Mouse (Mus musculus): ENCODE data around the gene Ap4b1. TPM values are rescaled to one million over a fixed set of nuclear protein-coding genes. Genes with fewer than 3 reads are reported as not detected.
"Not testable (repeated sequence)": the region's sequence is repeated elsewhere in the genome, so short reads cannot be mapped to it uniquely, and the experiment has no call there.

The Ap4b1 gene
- polyA plus RNA-seq, 1 experiment from 2014 or later, result 18.7 TPM

- ATAC-seq, result no peak
- no peaks in the 10 kb centered on the region for H3K27me3 ChIP-seq (replicated peaks)
- peak overlapping the region; percentile 15; the same call in 1 of the 2 replicates for H3K4me2 ChIP-seq
- no peaks in the 10 kb centered on the region for H3K9me3 ChIP-seq (replicated peaks)
- peaks cover 28% of the 10 kb centered on the region for H3K36me3 ChIP-seq
- H3K4me3 ChIP-seq, result no peak overlapping the region
- H3K4me1 ChIP-seq, result peaks cover 90% of the 10 kb centered on the region
- 0 out of 2 replicates have a peak overlapping the region, but pooled peaks have one; percentile 6 for H3K27ac ChIP-seq
- 0 out of 2 replicates have a peak overlapping the region, but pooled peaks have one; percentile 20 for H3K9ac ChIP-seq
- WGBS (ENCODE audit: insufficient replicate concordance), result 52% methylated on average over 4 of the region's 4 CpGs
Measured at GRCm38 (mm10) chr3:103782844-103783609, 26.3 kb upstream of the Ap4b1 start.

GRCm38 (mm10) chr3:103787225-103787624 lies 22.1 kb upstream of the Ap4b1 start:
- H3K27ac ChIP-seq, result peak overlapping the region; percentile 52; the same call in 1 of the 2 replicates
- peak overlapping the region; percentile 28 for H3K4me2 ChIP-seq

DNA sequence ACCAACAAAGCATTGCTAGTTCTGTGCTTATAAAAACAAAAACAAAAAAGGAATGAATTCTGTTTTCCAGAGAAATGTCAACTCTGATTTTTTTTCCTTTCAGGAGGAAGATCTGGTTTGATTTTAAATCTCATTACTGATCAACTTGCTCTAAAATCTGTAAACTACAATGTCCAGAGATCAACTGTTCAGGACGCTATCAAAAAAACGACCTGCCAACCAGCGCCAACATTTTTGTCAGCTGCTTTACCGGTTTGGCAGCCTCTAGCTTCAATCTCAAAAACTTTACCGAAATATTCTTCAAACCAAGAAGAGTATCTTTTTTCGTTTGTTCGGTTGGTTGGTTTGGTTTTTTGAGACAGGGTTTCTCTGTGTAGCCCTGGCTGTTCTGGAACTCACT lies 20.2 kb upstream of the Ap4b1 start:
- Histone ChIP-seq H3K4me3 (peak overlapping the region; percentile 98), H3K9me3 (replicated peaks) (no peaks in the 10 kb centered on the region), H3K4me1 (peaks cover 82% of the 10 kb centered on the region), H3K27ac (peak overlapping the region; percentile 91), H3K36me3 (peaks cover 21% of the 10 kb centered on the region), H3K4me2 (peak overlapping the region; percentile 73), H3K27me3 (replicated peaks) (no peaks in the 10 kb centered on the region), H3K9ac (peak overlapping the region; percentile 100)
- no peak for ATAC-seq
- 73% methylated on average over 7 of the region's 7 CpGs for WGBS (ENCODE audit: insufficient replicate concordance)

More at GRCm38 (mm10) chr3:103787225-103787624, 22.1 kb upstream of the Ap4b1 start:
- Histone ChIP-seq H3K27me3 (replicated peaks) (no peaks in the 10 kb centered on the region), H3K9ac (0 out of 2 replicates have a peak overlapping the region, but pooled peaks have one; percentile 7), H3K9me3 (replicated peaks) (no peaks in the 10 kb centered on the region), H3K36me3 (peaks cover 25% of the 10 kb centered on the region), H3K4me1 (peaks cover 82% of the 10 kb centered on the region), H3K4me3 (peak overlapping the region; percentile 13; the same call in 1 of the 2 replicates)
- ATAC-seq, result no peak
- WGBS (ENCODE audit: insufficient replicate concordance), result 50% methylated on average over 7 of the region's 7 CpGs

GRCm38 (mm10) chr3:103789891-103790345 lies 19.4 kb upstream of the Ap4b1 start:
- peak; percentile 28; the same call in 1 of the 2 replicates for ATAC-seq

DNA sequence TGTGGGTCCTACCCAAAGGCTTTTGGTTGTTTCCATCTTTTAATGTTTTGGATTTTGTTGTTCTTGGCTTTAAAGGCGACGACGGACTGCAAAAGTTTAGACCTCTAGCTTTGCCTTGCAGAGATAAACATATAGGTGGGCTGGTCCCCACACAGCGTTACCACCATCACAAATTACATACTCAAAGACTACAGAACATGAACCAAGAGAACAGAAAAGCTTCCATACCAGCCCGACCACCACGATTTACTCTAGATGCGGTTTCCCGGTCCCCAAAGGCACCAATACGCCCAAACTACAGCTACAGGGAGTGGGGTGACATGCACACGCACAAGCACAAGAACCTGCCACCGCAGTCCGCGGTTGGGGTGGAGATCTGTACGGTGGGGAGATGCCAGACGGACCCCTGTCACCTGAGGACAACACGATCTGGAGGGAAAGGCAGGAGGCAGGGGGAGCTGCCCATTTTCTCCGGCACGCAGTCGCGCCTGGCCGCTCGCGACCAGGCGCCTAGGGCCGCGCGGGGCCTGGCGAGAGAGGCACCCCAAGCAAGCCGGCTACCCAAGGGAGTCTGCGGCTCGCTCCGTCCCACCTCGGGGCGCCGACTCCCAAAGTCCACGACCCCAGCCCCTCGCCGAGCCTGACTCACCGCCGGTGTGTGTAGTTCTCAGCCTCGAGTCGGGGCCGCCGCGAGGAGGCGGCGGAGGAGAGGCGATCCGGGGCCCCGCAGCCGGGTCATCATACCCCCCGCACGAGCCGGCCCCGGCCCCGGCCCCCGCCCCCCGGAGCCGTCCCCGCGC lies 18.8 kb upstream of the Ap4b1 start:
- peak overlapping the region; percentile 98 for H3K4me3 ChIP-seq
- H3K9me3 ChIP-seq (replicated peaks), result no peaks in the 10 kb centered on the region
- H3K36me3 ChIP-seq, result peaks cover 14% of the 10 kb centered on the region
- no peaks in the 10 kb centered on the region for H3K27me3 ChIP-seq (replicated peaks)
- WGBS (ENCODE audit: insufficient replicate concordance), result under 1% methylated on average over 55 of the region's 61 CpGs
- peak overlapping the region; percentile 100 for H3K9ac ChIP-seq
- peak; percentile 67 for ATAC-seq
- peak overlapping the region; percentile 73 for H3K4me2 ChIP-seq
- H3K27ac ChIP-seq, result peak overlapping the region; percentile 91
- H3K4me1 ChIP-seq, result peaks cover 75% of the 10 kb centered on the region

More at GRCm38 (mm10) chr3:103789891-103790345, 19.4 kb upstream of the Ap4b1 start:
- H3K4me1 ChIP-seq, result peaks cover 81% of the 10 kb centered on the region
- peaks cover 14% of the 10 kb centered on the region for H3K36me3 ChIP-seq
- WGBS (ENCODE audit: insufficient replicate concordance), result under 1% methylated on average over 14 of the region's 14 CpGs
- peak overlapping the region; percentile 100 for H3K9ac ChIP-seq
- H3K27ac ChIP-seq, result peak overlapping the region; percentile 91
- H3K4me3 ChIP-seq, result peak overlapping the region; percentile 98
- no peaks in the 10 kb centered on the region for H3K27me3 ChIP-seq (replicated peaks)
- no peaks in the 10 kb centered on the region for H3K9me3 ChIP-seq (replicated peaks)
- H3K4me2 ChIP-seq, result peak overlapping the region; percentile 73

- Histone ChIP-seq H3K9me3 (replicated peaks) (no peaks in the 10 kb centered on the region), H3K4me1 (peaks cover 70% of the 10 kb centered on the region), H3K27me3 (replicated peaks) (no peaks in the 10 kb centered on the region), H3K4me3 (peak within 1 kb of the TSS; percentile 98), H3K4me2 (peak within 1 kb of the TSS; percentile 73), H3K36me3 (peaks cover 12% of the 10 kb centered on the region), H3K27ac (peak within 1 kb of the TSS; percentile 91), H3K9ac (peak within 1 kb of the TSS; percentile 100)
- ATAC-seq, result peak; percentile 90
- 7% methylated on average over 49 of the region's 49 CpGs for WGBS (ENCODE audit: insufficient replicate concordance)
Measured at GRCm38 (mm10) chr3:103791230-103792110, 17.9 kb upstream of the Ap4b1 start, which contains the start of gene Hipk1. TSS of gene Hipk1 (minus strand) at chr3:103791563.

GRCm38 (mm10) chr3:103792111-103792406 lies 17.3 kb upstream of the Ap4b1 start:
- Histone ChIP-seq H3K27ac (peak overlapping the region; percentile 91), H3K4me1 (peaks cover 70% of the 10 kb centered on the region), H3K4me3 (peak overlapping the region; percentile 98), H3K9ac (peak overlapping the region; percentile 100), H3K4me2 (peak overlapping the region; percentile 73)
- not testable (repeated sequence) for H3K27me3 ChIP-seq (replicated peaks); ATAC-seq; H3K9me3 ChIP-seq (replicated peaks); H3K36me3 ChIP-seq
- 61% methylated on average over 5 of the region's 5 CpGs for WGBS (ENCODE audit: insufficient replicate concordance)

- Histone ChIP-seq H3K9ac (no peak overlapping the region), H3K4me1 (peaks cover 70% of the 10 kb centered on the region), H3K4me2 (peak overlapping the region; percentile 73; the same call in 1 of the 2 replicates), H3K9me3 (replicated peaks) (no peaks in the 10 kb centered on the region), H3K4me3 (no peak overlapping the region), H3K27me3 (replicated peaks) (no peaks in the 10 kb centered on the region), H3K36me3 (peaks cover 5% of the 10 kb centered on the region; the same call in 1 of the 2 replicates), H3K27ac (peak overlapping the region; percentile 91)
- WGBS (ENCODE audit: insufficient replicate concordance), result 75% methylated on average over 1 of the region's 1 CpGs
- ATAC-seq, result no peak
Measured at GRCm38 (mm10) chr3:103792566-103792965, 16.8 kb upstream of the Ap4b1 start.

DNA sequence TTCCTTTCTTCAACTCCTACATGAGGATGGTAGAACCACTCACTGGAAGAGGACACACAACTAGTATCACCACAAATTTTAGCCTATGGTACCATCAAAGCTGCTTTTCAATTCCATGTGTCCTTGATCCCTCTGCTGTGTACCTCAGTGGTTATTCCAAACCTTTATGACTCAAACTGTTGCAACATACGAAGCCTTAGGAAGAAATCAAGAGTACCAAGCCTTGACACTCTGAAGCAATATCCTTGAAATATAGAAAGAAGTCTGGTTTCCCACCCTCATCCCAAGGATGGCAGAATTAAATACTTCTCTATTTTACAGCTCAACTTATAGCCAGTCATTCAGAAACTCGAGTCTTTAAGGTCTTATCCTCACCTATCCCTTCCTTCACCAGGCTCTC lies 12.9 kb upstream of the Ap4b1 start:
- peak overlapping the region; percentile 21; the same call in 1 of the 2 replicates for H3K27ac ChIP-seq

GRCm38 (mm10) chr3:103799507-103799906 lies 9.8 kb upstream of the Ap4b1 start:
- Histone ChIP-seq H3K27ac (peak overlapping the region; percentile 94), H3K27me3 (replicated peaks) (no peaks in the 10 kb centered on the region), H3K36me3 (peaks cover 35% of the 10 kb centered on the region), H3K9ac (peak overlapping the region; percentile 55), H3K4me2 (peak overlapping the region; percentile 54), H3K9me3 (replicated peaks) (no peaks in the 10 kb centered on the region), H3K4me3 (no peak overlapping the region), H3K4me1 (peaks cover 83% of the 10 kb centered on the region)
- ATAC-seq, result peak; percentile 92
- 13% methylated on average over 2 of the region's 2 CpGs for WGBS (ENCODE audit: insufficient replicate concordance)

More for the DNA sequence above, 12.9 kb upstream of the Ap4b1 start:
- Histone ChIP-seq H3K9me3 (replicated peaks) (no peaks in the 10 kb centered on the region), H3K4me2 (no peak overlapping the region), H3K27me3 (replicated peaks) (no peaks in the 10 kb centered on the region), H3K36me3 (peaks cover 4% of the 10 kb centered on the region), H3K4me1 (peaks cover 82% of the 10 kb centered on the region), H3K4me3 (no peak overlapping the region), H3K9ac (no peak overlapping the region)
- 51% methylated on average over 2 of the region's 2 CpGs for WGBS (ENCODE audit: insufficient replicate concordance)
- no peak for ATAC-seq
